Mouse (Mus musculus) megakaryocyte, embryonic 14.5 days (primary cell): ENCODE results near the gene Slc2a4.

ENCODE experiments used
- FLI1 ChIP-seq: IDR thresholded peaks from 2 replicates; pipeline ENCODE4 v1.6.1; 2012; ENCODE audit warnings: low read length, inconsistent platforms, mixed read lengths
- GATA1 ChIP-seq: IDR thresholded peaks from 3 replicates; pipeline ENCODE4 v1.6.1; 2012; ENCODE audit warnings: mixed read lengths, low read length, inconsistent platforms, borderline replicate concordance

DNA sequence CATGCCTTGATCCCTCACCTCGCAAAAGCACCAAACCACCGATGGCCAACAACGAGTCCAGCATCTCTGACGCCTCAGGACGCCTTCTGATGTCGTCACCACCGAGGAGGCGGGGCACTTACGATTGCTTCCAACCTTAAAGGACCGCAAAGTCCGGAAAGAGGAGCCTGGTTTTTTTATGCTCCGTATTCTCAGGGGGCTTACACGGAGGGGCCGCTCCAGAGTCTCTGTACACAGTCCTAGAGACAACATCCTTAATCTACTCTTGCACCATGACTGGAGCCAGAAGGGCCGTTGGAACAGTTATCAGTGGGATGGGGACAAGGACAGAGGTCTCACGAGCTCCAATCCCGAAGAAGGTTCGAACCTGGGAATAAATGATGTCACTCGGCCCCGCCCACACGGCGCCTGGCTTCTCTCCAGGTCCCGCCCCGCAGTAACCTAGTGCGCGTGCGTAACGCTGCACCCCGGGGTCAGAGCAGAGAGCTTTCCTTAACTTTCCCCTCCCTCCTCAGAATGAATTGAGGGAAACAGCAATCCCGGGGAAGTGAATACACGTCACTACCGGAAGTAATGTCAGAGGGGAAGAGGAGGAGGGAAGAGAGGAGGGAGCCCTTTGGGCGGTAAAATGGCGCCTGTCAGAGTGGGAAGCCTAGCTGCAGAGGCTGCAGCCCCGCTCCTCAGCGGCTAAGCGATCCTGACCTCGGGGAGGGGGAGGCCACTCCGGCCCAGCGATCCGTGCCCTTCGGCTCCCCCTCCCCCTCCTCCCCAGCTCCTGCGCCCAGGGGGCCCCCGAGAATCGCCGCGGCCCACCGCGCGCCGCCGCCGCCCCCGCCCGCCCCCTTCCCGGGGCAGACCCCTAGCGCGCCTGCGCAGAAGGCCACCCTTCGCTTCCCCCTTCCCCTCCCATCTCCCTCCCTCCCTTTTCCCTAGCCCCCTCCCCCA lies 32.5 kb upstream of the Slc2a4 start:
- TF ChIP-seq GATA1 (no peak), FLI1 (peak; percentile 90; the same call in 1 of the 2 replicates)
